Mouse (Mus musculus): ENCODE measurements around the gene Gm340.
A peak's percentile ranks its signal among the peaks of the same experiment; 100 is the strongest.

The Gm340 gene

GRCm38 (mm10) chr19:41581706-41582420, at the start of gene Gm340:
Gene Gm340, plus strand, starts transcription at chr19:41582370.
- no peak for DNase-seq (ENCODE audit: inconsistent ontology term)

DNA sequence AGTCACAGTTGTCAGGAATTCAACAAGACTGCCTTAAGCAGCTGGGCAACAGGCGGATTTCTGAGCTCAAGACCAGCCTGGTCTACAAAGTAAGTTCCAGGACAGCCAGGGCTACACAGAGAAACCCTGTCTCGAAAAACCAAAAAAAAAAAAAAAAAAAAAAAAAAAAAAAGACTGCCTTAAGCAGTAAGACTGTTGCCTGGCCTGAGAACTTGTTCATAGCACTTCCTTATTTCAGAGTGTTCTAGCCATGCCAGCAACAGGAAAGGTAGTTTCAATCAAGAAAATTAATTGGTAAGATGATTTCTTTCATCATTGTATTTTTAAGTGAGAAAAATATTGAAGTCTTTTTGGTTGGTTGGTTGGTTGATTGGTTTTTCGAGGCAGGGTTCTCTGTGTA, 48.1 kb upstream of the Gm340 start:
- DNase-seq (ENCODE audit: inconsistent ontology term) = no peak

DNA sequence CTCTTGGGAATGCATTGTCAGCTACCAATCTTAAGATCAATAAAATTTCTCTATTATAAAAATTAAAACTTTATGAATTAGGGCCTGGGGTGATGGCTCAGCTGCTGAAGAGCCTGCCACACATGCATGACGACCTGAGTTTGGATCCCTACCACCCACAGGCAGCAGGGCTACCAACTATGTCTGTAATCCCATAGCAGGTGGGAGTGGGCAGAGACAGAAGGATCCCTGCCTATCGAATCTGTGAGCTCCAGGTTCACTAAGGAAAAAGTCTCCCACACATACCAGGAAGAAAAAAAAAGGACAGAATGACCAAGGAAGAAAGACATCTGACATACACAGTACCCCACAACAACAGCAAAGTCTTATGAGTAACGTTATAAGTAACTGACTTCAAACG, 25.2 kb upstream of the Gm340 start:
- no peak for DNase-seq (ENCODE audit: inconsistent ontology term)

DNA sequence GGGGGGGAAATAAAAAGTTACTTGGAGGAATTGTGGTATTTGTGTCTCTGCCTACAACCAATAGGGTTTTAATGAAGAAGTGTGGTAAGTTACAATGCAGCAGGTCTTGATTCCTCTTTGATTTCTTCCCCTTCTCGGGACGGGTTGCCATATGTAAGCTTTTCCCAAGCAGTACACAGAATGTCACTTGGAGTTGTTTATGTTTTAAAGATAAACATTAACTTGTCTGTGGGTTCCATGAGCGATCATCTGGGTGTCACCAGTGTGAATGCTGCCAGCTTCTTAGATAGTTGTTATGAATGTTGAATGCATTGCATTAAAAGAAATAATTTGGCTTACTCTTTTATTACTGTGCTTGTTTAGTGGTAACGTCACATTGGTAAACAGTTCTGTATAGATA, 24.7 kb upstream of the Gm340 start:
- no peak for DNase-seq (ENCODE audit: inconsistent ontology term)

DNA sequence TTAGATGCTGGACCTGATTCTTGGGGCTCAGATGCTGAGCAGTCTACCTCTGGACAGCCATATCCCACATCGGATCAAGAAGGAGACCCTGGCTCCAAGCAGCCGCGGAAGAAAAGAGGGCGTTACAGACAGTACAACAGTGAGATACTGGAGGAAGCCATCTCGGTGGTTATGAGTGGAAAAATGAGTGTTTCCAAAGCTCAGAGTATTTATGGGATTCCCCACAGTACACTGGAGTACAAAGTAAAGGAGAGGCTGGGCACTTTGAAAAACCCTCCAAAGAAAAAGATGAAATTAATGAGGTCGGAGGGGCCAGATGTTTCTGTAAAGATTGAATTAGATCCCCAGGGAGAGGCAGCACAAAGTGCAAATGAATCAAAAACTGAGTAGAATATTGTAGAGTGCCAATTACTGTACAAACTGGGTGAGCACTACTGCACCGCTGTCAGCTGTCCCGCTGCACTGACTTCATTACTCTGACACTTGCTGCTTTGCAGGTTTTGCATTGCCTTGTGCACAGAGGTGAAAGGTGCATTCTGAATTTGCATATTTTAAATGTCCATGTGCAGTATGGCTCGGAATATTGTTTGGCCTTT, 23.2 kb upstream of the Gm340 start:
- DNase-seq (ENCODE audit: inconsistent ontology term) = no peak

- DNase-seq (ENCODE audit: inconsistent ontology term) = no peak
Observed at GRCm38 (mm10) chr19:41560856-41561255, 21.3 kb upstream of the Gm340 start.

DNA sequence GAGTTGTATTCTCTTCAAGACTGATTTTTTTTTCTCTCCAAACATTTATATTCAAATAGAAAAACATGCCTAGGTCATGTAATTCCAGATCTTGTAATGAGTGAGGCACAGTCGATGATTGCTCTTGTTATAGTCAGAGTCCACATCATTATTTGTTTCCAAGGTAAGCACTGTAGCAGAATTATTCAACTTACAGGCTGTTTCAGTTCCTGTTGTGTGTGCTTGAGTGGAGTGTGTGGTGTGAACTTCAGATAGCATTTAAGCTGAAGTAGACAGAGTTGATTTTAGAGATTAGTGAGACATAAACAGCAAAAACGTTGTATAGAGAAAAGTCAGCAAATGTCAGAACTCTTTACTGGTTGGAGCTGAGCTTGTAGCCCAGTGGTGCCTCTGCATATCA, 13.4 kb upstream of the Gm340 start:
- no peak for DNase-seq (ENCODE audit: inconsistent ontology term)

DNA sequence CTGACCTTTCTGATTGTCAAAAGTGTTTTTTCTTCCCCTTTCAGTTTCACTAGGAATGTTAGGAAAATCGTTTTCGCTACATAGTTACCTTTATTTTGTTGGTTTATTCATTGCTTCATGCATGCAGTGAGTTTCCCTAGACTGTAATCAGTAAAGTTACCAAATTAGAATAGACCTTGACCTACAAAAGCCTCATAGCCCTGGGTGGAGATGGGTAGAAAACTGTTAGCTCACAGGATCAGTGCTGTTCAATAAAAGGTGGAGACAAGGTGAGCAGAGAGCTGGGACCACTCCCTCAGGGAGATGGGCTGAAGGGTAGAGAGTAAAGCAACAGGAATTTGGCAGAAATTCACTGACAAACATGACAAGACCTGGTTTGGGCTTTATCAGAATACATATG, 8.5 kb upstream of the Gm340 start:
- DNase-seq (ENCODE audit: inconsistent ontology term) = no peak

- no peak for DNase-seq (ENCODE audit: inconsistent ontology term)
Observed at GRCm38 (mm10) chr19:41577576-41577975, 4.6 kb upstream of the Gm340 start.

GRCm38 (mm10) chr19:41579311-41579920, 2.8 kb upstream of the Gm340 start:
- peak; percentile 40 for DNase-seq (ENCODE audit: inconsistent ontology term)

DNA sequence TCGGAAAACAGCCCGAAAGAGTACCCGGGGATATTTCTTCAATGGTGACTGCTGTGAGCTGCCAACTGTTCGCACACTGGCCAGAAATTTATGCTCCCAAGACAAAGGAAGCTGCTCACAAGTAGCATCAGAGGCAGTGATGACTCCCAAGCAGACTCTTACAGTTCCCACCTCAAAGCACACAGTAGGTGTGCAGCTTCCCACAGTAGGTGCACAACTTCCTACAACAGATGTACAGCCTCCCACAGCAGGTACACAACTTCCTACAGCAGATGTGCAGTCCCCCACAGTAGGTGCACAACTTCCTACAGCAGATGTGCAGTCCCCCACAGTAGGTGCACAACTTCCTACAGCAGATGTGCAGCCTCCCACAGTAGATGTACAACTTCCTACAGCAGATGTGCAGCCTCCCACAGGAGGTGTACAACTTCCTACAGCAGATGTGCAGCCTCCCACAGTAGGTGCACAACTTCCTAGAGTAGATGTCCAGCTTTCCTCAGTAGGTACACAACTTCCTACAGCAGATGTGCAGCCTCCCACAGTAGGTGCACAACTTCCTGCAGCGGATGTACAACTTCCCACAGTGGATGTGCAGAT, 846 bp downstream of the Gm340 start:
- DNase-seq (ENCODE audit: inconsistent ontology term) = no peak

DNA sequence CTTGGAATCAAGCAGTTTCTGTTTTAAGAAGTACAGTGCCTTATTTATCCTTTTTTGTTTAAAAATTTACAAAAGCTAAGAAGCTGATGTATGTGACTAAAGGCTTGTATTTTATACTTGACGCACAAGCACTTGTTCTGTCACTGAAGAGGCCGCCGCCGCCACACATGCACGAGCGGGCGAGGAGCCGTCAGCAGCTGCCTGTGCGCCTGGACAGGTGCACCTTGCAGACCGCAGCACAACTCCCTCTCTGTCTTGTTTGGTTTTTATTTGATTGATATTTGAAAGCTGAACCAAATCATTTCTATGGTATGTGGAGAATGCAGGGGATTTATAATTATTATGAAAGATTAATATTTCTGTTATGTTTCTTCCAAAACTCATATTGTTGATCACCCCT, 4.6 kb downstream of the Gm340 start:
- DNase-seq (ENCODE audit: inconsistent ontology term) = no peak

GRCm38 (mm10) chr19:41587431-41588222, 5.5 kb downstream of the Gm340 start:
- no peak for DNase-seq (ENCODE audit: inconsistent ontology term)

DNA sequence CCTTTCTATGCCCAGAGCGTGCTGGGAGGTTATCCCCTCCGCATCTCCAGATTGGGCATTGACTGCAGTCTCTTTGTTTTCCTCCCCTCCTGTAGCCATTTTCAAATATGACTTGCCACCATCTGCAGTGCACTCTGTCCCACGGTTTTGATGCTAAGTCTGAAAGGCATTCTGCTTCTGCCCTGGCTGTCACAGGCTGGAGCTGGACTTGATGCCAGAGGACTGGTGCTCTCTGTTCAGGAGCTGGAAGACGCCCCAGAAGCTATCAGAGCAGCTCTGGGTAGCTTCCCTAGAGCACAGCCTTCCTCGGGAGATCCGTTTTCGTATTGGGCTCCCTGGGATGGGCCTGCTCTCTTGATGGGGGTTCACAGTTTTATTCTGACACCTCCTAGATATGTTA, 6.9 kb downstream of the Gm340 start:
- no peak for DNase-seq (ENCODE audit: inconsistent ontology term)

GRCm38 (mm10) chr19:41589681-41590080, 7.5 kb downstream of the Gm340 start:
- DNase-seq (ENCODE audit: inconsistent ontology term) = no peak

GRCm38 (mm10) chr19:41591808-41592207, 9.6 kb downstream of the Gm340 start:
- DNase-seq (ENCODE audit: inconsistent ontology term) = peak; percentile 34

GRCm38 (mm10) chr19:41597170-41597894, 15.2 kb downstream of the Gm340 start:
- DNase-seq (ENCODE audit: inconsistent ontology term) = peak; percentile 93

DNA sequence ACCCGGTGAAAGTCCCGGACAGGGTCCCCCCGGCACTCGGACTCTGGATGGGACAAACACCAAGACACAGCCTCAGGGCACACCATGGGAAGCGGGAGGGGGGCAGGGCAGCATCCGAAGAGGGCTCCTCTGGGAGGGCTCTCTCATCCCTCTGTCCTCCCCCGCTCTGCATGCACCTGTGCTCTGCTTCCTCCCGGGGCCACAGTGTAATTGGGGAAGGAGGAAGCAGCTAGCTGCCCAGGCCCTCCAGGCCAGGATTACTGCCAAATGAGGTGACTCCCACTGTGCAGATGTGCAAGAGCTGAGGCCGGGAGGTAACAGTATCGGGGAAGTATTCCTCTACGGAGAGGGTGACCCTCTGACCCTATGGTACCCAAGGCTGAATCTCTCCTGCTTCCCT, 18.5 kb downstream of the Gm340 start:
- DNase-seq (ENCODE audit: inconsistent ontology term) = no peak

- no peak for DNase-seq (ENCODE audit: inconsistent ontology term)
Observed at GRCm38 (mm10) chr19:41606208-41606987, 24.2 kb downstream of the Gm340 start.

DNA sequence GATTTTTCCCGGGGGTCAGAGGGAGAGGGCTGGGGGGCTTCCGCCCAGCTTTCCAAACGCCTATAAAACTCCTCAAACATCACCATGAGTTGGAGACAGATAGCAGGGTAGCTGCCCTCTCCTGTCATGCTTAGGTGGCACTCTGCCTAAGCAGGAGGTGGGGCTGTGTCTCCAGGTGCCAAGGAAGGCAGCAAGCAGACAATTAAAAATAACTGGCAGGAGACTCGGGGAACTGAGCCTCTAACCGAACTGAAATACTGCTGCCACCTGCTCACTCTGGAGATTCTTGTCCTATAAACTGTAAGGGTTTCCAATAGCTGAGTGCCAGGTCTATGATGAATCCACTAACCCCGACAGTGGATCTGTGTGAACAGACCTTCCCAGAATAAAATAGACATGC, 29.5 kb downstream of the Gm340 start:
- no peak for DNase-seq (ENCODE audit: inconsistent ontology term)
